Mouse (Mus musculus) urinary bladder, adult 18-20 months (tissue): ENCODE results near the gene Grid1.

Source experiments
- DNase-seq, 2 experiments: peaks; one replicate each; pipeline ENCODE4 v3.0.0; 2022; ENCODE audit warnings: low spot score in 2 of 2, mixed read lengths in 2 of 2

Grid1 gene

DNA sequence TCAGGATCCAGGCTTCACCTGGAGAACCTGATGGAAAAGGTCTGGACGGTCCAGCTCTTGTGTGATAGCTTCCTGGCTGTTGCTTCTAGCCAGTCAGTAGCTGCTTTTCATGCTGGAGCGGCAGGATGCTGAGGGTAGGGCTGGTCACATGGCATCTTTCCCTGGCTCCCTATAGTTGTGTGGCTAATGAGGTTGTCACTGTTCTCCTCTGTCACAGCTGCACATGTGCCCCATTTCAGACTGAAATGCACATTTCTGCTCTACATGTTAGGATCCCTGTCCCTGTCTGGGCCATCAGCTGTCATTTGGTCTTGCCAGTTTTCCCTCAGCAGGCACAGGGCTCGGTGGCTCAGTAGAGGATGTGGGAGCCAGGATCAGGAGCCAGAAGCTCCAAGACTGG lies 17.2 kb downstream of the Grid1 start:
- no peak for DNase-seq

DNA sequence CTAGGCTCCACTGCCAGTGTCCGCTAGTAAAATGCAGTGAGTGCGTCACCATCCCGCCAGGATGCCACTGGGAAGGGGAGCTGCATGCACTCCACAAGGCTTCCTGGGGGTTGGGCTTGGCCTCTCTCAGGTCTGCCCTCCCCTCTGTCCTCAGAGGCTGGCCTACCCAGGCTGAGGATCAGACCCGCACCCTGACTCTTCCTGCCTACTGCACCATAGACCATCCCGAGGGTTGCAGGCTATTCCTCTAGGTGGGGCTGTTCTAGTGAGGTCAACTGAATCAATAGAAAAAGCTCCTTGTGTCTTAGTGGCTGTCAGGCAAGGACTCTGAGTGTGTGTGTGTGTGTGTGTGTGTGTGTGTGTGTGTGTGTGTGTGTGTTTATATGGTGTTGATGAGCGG lies 19.1 kb downstream of the Grid1 start:
- no peak for DNase-seq

GRCm38 (mm10) chr14:34839898-34840297 lies 20.0 kb downstream of the Grid1 start:
- no peak for DNase-seq

- DNase-seq = no peak
Observed at GRCm38 (mm10) chr14:34843579-34843978, 23.7 kb downstream of the Grid1 start.

- no peak for DNase-seq
Observed at GRCm38 (mm10) chr14:34844166-34844565, 24.3 kb downstream of the Grid1 start.

DNA sequence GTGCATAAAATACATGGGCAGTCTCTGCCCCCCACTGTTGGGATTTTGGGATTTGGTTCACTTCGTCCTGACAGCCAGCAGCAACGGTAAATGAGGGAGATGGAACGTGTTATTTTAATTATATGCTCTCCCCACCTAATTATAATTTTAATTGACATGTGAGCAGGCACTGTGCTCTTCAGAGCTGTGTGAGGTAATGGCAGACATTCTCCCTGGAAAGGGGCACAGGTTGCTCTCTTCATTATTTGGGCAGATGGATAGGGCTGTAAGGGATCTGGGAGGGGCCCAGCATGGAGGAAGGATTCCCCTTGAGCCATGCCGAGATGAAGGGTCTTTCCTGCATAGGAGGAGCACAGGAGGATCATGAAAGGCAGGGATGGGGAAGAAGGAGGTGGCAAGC lies 26.9 kb downstream of the Grid1 start:
- DNase-seq = no peak

DNA sequence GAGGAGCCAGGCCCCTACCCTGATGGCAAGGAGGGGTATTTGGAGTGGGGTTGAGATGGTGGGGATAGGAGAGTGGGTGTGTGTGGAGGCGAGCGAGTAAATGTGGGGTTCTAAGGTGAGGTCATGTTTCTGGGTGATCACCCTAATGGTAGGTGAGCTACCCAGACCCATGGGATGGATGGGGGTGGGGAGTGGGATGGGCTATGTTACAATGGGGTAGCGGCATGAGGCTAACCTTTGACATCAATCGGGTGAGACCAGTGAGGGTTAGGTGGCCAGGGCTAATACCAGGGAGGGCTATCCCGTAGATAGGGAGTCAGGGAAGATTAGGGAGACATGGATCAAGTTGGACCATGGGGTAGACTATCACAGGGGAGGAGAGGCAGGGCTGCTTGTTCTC lies 27.7 kb downstream of the Grid1 start:
- DNase-seq = no peak

GRCm38 (mm10) chr14:34860891-34861780 lies 41.2 kb downstream of the Grid1 start:
- DNase-seq = no peak

DNA sequence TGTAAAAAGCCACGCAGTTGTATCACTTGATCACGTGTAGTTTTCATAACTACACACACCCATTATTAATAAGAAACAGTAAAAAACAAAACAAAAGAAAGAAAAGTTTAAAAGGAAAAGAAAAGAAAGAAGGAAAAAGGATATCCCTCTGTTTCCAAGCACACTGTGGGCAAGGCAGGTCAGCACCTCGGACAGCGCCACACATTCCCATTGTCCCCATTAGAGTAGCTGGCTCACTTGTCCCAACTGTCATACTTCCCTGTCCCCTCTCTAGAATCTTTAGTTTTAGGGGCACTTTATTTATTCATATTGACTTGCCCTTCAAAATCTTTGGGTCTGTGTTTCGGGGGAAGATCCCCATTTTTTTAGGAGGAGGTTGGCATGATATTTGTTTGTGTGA lies 47.4 kb downstream of the Grid1 start:
- peak in 1 of 2 experiments; percentile 9 for DNase-seq

GRCm38 (mm10) chr14:34868513-34869260 lies 48.8 kb downstream of the Grid1 start:
- DNase-seq = no peak

- no peak for DNase-seq
Observed at GRCm38 (mm10) chr14:34879996-34880395, 60.1 kb downstream of the Grid1 start.

- no peak for DNase-seq
Observed at GRCm38 (mm10) chr14:34880431-34881421, 60.8 kb downstream of the Grid1 start.

DNA sequence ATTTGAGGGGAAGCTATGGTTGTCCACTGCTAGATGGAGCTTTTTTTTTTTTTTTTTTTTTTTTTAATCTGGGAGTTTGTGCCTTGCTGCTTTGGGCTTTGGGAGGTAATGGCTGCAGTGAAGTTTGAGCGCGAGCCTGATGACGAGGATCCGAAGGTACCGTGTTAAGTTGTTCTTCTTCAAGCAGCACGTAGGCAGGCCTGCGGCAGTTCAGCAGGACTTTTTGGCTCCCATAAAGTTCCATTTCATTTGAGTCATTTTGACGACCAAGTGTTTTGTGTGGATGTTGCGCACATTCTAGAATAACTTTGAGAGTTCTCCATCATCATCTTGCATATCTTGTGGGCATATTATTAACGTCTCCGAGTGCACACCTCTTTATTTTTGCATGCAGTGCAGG lies 64.3 kb downstream of the Grid1 start:
- DNase-seq = no peak

GRCm38 (mm10) chr14:34884611-34885010 lies 64.7 kb downstream of the Grid1 start:
- no peak for DNase-seq

DNA sequence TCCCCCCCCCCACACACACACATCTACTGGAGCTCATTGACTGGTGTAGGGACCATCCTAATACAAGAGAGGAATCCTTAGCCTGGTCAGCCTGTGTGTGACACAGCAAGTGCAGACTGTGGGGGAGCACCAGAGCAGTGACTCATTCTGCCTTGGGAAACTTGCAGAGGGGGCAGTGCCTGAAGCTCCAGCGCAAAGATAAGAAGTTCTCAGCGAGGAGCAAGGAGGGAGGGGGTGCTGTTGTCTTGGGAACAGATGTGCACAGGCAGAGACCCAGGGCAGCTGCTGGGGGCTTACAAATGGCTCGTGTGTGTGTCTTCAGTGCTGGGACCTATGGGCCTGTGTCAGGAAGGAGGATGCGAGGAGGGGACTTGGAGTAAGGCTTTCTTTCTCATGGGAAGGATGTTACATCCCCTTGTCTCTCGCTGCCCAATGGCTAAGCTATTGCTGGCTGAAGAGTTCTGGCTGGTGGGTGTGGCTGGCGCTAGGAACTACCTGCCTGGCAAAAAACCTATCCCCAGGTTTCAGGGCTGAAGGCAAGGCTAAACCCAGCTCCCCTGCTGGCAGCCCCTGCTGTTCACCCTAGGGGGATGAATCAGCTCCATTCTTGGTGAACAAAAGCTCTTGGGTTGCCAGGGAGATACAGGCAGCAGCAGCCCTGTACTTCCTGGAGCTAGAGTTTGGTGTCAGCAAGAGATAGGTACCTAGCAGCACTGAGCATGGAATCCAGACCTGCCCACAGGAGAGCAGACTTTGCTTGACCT lies 72.0 kb downstream of the Grid1 start:
- no peak for DNase-seq

- DNase-seq = no peak
Observed at GRCm38 (mm10) chr14:34896253-34896982, 76.5 kb downstream of the Grid1 start.

- DNase-seq = no peak
Observed at GRCm38 (mm10) chr14:34903854-34904253, 83.9 kb downstream of the Grid1 start.

- no peak for DNase-seq
Observed at GRCm38 (mm10) chr14:34905697-34906096, 85.8 kb downstream of the Grid1 start.

DNA sequence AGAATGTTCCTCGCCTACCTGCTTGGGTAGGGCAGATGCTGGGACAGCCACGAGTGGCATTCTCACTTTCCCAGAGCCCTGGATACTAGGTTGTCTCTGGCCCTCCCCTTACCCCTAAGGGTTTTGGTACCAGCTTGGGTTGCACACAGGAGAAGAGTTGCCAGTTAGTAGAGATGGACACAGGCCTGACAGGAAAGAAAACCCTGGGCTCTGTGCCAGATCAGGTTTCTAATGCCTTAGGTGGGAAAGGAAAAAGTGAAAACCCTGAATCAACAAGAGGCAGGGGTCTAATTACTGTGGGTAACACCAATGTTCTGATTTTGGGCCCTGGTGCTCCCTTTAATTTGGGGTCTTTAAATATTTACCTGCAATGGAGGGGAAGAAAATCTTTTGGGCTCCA lies 88.5 kb downstream of the Grid1 start:
- no peak for DNase-seq

DNA sequence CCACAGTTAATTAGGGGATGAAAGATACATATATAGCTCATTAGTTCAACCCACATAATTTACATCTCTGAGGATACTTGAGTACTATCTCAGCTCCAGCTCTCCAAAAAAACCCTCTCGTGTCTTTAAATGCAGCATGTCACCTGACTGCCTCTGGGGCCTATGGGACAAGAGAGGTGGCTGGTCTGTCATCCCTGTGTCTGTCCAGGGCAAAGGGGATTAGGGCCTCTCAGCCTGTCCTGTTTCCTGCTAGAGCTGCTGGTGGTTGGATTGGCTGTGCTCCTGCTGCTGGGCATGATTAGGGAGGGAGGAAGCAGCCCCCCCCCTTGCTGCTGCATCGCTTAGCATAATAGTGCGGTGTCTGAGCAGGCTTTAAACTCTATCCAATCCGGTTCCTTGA lies 88.9 kb downstream of the Grid1 start:
- DNase-seq = no peak
